Mouse (Mus musculus) large intestine, adult 2 months (tissue): ENCODE results near the gene Zfp850. TPM values are rescaled to one million over a fixed set of nuclear protein-coding genes. Genes with fewer than 3 reads are reported as not detected.
"Not testable (repeated sequence)": the region's sequence is repeated elsewhere in the genome, so short reads cannot be mapped to it uniquely, and the experiment has no call there.

Experiments
- DNase-seq: peaks from one replicate; pipeline ENCODE4 v3.0.0-alpha.2; 2012; ENCODE audit warnings: low read depth, low spot score
- WGBS: fragments of 180-500 bp; shearing (Covaris S2); methylation state at CpG from one replicate; pipeline ENCODE4 v1.1.7; 2018; 5-methylcytosine and 5-hydroxymethylcytosine counted together
- polyA plus RNA-seq: library from polyadenylated mRNA; depleted of rRNA; stranded (reverse); fragments of >200 nt; gene quantifications from 2 replicates; pipeline ENCODE4 v1.2.3, GENCODE M21; 2012; rRNA removed

The Zfp850 gene
- 0.33 and 0.36 TPM in 2 replicates for polyA plus RNA-seq

DNA sequence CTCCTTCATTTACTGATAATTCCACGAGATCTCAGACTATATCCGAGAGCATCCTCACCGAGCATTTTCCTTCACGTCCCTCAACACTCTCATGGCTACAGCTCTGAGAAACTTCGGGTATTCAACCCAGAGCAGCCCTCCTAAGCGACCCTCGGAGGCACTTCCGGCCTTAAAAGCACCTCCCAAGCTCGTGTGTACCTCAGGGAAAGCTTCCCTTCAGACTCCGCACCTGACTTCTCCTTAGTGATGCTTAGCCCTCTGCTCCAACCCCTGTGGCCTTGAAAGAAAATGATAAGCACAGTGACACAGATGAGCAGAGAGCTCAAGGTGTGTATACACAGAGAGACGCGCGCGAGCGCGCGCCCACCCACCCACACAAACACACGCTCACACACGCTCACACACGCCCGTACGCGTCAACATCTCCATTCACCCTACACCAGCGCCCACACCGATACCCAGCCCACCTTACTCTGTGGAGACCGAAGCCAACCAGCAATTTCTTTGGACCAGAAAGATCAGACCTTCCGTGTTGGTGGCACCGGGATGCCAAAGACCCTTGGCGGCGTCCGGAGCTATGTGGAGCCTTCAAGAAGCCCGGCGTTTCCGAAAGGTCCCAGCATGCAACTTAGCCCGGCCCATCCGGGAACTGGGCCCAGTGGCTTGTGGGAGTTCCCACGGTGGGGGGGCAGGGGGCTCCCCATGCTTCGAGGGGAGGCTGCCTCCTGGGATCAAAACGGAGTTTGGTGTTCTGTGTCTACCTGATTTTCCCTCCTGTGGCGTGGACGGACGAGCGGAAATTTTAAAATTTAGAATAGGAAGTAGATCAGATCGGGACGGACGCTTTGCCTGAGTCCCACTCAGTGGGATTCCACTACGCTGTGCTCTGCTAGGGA is at the start of gene Zfp850:
Zfp850 (minus strand) TSS at position 567 of the 896 bp plus-strand sequence.
- WGBS, result under 1% methylated on average over 47 of the region's 47 CpGs
- peak; percentile 19 for DNase-seq

- DNase-seq, result no peak
- WGBS, result 95% methylated on average over 1 of the region's 1 CpGs
These were observed 46.1 kb upstream of the Zfp850 start for GRCm38 (mm10) chr7:28059972-28060371.

DNA sequence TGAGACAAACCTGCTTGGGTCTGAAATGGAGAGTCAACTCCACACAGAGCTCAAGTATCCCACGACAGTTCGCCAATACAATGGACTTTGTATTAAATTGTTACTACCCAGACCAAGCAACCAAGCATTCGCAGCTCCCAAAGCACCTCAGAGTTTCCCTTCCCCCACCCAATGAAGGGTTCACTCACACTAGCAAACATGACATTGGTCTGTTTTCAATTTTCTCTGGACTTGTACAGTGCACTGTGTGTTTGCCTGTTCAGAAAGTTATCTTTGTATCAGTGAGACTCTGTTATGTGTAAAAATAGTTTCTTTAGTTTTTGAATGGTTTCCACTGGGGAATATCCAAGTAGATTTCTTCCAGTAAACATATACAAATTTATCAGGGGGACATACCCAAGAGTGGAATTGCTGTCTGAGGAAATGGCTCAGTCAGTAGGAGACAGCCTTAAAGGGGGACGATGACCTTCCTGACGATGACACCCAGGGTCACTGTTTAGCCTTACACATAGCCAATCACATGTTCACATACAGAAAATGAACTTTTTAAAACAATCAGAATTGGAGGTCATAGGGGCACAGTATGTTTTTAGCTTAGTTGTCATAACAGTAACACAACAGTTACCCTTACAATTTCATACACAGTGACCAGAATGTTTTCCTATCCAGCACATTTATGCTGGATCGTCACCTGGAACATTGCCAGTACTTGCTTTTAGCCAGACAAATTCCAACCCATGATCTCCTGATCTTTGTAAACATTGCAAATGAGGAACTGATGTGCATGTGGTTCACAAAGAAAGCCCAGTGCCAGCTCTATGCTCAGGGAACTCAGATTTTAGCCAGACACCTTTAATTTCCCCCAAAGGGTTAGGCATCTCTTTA is 39.4 kb upstream of the Zfp850 start:
- WGBS, result 69% methylated on average over 6 of the region's 6 CpGs
- DNase-seq, result no peak

- no peak for DNase-seq
- WGBS, result 57% methylated on average over 17 of the region's 17 CpGs
These were observed 36.7 kb upstream of the Zfp850 start for GRCm38 (mm10) chr7:28050584-28050983.

DNA sequence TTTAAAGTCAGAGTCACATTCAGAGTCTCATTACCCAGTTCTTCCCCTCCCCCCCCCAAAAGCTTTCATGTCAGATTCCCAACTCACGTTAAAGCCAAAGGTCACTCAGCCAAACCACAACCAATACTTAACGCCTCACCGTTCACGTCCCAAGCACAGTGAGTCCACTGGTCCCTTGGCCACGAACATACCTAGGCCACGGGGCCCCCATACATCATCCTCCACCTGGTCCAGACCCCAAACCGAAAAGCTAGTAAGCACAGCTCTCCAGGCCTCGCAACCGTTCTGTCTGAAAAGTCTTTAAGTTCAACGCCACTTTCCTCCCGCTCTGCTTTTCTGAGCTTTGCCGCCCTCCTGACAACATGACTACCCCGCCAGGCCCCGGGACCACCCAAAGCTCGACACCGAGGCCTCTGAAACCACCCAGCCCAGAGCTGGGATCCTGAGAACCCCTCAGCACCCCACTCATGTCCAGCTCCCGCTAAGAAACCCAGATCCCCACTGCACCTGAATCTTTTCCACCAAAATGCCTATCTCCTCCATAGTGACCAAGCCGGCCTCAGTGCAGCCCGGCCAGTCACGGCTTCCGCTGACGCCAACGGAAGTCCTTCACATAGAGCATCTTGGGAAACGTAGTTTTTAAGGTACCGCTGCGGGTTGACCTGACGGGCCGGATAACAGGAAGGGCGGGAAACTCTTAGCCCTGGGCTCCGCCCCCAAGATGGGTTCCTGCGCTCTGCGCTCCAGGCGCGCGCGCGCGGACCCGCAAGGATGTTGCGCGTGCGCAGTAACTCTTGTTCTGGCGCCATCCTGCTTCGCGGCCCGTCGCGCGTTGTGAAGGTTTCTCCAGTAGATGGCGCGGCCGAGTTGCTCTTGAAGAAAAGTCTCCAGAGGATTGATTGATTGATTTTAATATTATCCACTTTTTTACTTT is 35.8 kb upstream of the Zfp850 start, which contains the start of gene Psmc4:
Psmc4 (minus strand) TSS at position 626 of the 934 bp plus-strand sequence.
- WGBS, result under 1% methylated on average over 52 of the region's 52 CpGs
- peak; percentile 96 for DNase-seq

DNA sequence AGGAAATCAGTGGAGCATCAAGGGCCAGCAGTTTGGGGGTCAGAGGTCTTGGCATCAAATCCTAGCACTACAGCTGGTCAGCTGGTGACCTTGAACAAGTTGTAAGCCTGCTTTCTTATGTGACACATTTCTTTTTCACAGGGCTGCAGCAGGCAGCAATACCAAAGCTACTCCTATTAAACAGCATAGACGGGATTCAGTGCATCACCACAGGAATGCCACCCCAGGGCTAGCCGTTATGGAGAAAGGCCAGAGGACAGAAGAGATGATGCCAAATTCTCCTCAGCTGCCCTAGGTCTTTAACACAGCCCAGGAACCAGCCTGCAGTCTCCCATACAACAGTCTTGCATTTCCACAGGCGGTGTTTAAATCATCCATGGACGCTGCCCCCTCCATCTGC is 30.6 kb upstream of the Zfp850 start:
- no peak for DNase-seq
- WGBS, result 83% methylated on average over 4 of the region's 4 CpGs

DNA sequence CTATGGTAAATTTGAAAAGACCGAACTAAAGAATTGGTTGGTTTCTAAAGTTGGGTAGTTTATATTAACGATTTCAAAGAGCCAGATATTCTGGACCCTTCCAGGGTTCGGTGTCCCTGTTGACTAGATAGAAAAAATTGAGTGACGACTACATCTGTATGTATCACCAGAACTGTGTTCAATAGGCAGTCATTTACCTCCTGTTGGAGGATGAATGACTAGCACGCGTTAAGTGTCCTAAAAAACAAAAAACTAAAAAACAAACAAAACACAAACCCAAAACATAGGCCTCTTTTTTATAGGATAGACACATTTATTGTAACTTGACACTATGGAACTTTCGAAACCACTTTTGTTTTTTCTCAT is 513 bp upstream of the Zfp850 start:
- no peak for DNase-seq
- 19% methylated on average over 7 of the region's 7 CpGs for WGBS

GRCm38 (mm10) chr7:28010271-28010670 is 3.6 kb downstream of the Zfp850 start:
- no peak for DNase-seq
- WGBS, result 93% methylated on average over 3 of the region's 3 CpGs

DNA sequence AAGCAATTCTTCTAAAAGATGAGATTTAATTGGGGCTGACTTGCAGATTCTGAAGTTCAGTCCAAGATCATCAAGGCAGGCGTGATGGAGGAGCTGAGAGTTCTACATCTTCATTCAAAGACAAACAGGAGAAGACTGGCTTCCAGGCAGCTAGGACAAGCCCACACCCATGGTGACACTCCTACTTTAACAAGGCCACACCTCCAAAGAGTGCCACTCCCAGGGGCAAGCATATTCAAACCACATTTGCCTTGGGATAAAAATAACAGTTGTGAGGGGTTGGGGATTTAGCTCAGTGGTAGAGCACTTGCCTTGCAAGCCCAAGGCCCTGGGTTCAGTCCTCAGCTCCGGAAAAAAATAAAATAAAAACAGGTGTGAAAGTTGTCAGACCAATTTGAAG is 31.7 kb downstream of the Zfp850 start:
- WGBS, result 80% methylated on average over 2 of the region's 2 CpGs
- no peak for DNase-seq

DNA sequence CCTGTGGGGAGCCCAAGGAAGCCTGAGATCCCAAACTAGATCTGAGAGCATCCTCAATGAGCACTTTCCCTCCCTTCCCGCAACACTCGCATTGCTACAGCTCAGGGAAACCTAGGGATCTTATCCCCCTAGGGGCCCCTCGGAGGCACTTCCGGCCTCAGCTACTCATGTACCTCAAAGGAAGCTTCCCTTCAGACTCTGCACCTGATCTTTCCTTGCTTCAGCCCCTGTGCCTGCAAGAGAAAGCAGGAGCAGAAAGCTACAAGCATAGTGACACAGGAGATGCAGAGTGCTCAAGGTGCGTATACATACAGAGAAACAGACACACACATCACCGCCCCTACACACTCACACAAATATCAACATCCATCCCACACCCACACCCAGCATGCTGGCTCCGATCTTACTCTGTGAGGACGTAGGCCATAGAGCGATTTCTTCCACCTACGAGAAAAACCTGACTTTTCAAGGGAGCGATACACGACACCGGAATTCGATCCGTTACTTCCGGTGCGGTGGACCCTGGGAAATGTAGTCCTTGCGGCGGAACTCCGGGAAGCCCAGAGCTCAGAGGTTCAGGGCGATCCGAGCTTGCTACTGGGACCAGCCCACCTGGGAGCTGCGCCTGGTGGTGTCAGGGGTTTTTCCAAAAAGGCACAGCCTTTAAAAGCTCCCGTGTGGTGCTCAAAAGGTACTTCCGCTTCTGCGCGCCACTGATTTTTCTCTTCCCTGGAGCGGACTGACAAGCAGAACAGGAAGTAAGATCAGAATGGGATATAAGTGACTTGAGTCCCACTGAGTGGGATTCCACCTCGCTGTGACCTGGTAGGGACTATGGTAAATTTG is 35.0 kb downstream of the Zfp850 start, which contains the start of gene Zfp780b:
Zfp780b (minus strand) TSS at position 489 of the 846 bp plus-strand sequence.
- DNase-seq, result peak; percentile 60
- WGBS, result under 1% methylated on average over 29 of the region's 29 CpGs

DNA sequence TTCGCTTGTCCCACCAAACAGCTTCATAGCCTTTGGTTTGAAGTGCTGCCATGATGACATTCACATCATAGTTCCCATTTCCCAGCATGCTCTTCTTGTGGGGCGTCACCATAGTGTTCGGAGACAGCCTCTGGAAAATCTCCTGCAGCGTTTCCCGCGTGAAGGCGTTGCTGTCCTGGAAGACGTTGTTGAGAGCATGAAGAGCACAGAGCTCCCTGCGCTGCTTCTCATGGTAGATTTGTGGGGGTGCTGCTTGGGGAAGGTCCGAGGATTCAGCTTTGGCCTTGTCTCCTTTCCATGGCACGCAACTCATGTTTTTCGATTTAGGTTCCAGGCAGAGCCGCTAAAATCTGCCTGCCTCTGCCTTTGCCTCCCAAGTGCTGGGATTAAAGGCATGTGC is 64.5 kb downstream of the Zfp850 start:
- not testable (repeated sequence) for DNase-seq
- 95% methylated on average over 13 of the region's 13 CpGs for WGBS

GRCm38 (mm10) chr7:27941869-27942268 is 72.0 kb downstream of the Zfp850 start:
- not testable (repeated sequence) for DNase-seq
- 20% methylated on average over 5 of the region's 7 CpGs for WGBS

Other genes with a start within 250 kb of the Zfp850 start
- 0.73 and 1.2 TPM in 2 replicates for gene Zfp626, start 206.9 kb downstream of the Zfp850 start, polyA plus RNA-seq
- 0.53 and 1.1 TPM in 2 replicates for gene Zfp59, start 175.5 kb downstream of the Zfp850 start, polyA plus RNA-seq
- gene Zfp607a, start 156.6 kb downstream of the Zfp850 start, polyA plus RNA-seq, result 0.37 and 0.80 TPM in 2 replicates
- gene Zfp974, start 84.7 kb downstream of the Zfp850 start, polyA plus RNA-seq, result 1.1 and 1.7 TPM in 2 replicates
- gene Zfp780b, start 34.9 kb downstream of the Zfp850 start, polyA plus RNA-seq, result 1.2 and 1.5 TPM in 2 replicates
- gene Psmc4, start 36.0 kb upstream of the Zfp850 start, polyA plus RNA-seq, result 124 and 133 TPM in 2 replicates
- gene Fcgbp, start 57.1 kb upstream of the Zfp850 start, polyA plus RNA-seq, result 2,978 and 3,484 TPM in 2 replicates
- 0.25 and 0.48 TPM in 2 replicates for gene 9530053A07Rik, start 115.4 kb upstream of the Zfp850 start, polyA plus RNA-seq
- 58.2 and 60.1 TPM in 2 replicates for gene Fbl, start 155.6 kb upstream of the Zfp850 start, polyA plus RNA-seq
- gene Dyrk1b, start 165.4 kb upstream of the Zfp850 start, polyA plus RNA-seq, result 11.3 and 16.1 TPM in 2 replicates